Mouse (Mus musculus) G1E (cell line): ENCODE results near the gene Sugp1.

Experiments
- CTCF ChIP-seq: IDR thresholded peaks from 2 replicates; pipeline ENCODE4 v1.5.1; 2012; ENCODE audit warnings: low read depth, low read length, inconsistent platforms, mixed read lengths
- GATA1 ChIP-seq: IDR thresholded peaks from 2 replicates; pipeline ENCODE4 v1.6.1; 2012; ENCODE audit warnings: borderline replicate concordance, low read length, inconsistent platforms, mixed read lengths
- GATA2 ChIP-seq: IDR thresholded peaks from 2 replicates; pipeline ENCODE4 v1.6.1; 2012; ENCODE audit warnings: low read depth, low read length, inconsistent platforms, borderline replicate concordance
- POLR2AphosphoS5 ChIP-seq: IDR thresholded peaks from 2 replicates; pipeline ENCODE4 v1.6.1; 2012; ENCODE audit warnings: low read depth, low read length, inconsistent platforms; ENCODE audit not compliant: insufficient replicate concordance
- TAL1 ChIP-seq: conservative IDR thresholded peaks from 2 replicates; pipeline ENCODE4 v1.6.1; 2012; ENCODE audit warnings: low read depth, low read length, inconsistent platforms, mixed read lengths

DNA sequence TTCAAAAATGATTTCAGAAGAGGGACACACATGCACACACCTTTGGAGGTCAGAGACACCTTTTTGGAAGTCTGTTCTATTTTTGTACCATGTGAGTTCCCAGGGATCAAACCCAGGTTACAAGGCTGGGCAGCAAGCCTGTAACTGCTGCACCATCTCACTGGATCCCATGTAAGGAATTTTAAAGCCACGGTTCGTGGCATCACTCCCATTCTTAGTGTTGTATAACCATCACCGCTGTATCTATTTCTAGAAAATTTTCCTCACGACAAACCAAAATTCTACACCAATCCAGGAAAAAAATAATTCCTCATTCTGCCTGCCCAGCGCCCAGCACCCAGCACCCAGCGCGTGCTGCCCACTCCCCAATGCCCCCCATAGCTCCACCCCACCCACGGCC, 56.7 kb downstream of the Sugp1 start:
- TF ChIP-seq GATA1 (no peak), CTCF (no peak), GATA2 (no peak), TAL1 (no peak), POLR2AphosphoS5 (no peak)
